Comparison of ENCODE assay signal across 8 mouse cellular contexts in the genomic region with DNA sequence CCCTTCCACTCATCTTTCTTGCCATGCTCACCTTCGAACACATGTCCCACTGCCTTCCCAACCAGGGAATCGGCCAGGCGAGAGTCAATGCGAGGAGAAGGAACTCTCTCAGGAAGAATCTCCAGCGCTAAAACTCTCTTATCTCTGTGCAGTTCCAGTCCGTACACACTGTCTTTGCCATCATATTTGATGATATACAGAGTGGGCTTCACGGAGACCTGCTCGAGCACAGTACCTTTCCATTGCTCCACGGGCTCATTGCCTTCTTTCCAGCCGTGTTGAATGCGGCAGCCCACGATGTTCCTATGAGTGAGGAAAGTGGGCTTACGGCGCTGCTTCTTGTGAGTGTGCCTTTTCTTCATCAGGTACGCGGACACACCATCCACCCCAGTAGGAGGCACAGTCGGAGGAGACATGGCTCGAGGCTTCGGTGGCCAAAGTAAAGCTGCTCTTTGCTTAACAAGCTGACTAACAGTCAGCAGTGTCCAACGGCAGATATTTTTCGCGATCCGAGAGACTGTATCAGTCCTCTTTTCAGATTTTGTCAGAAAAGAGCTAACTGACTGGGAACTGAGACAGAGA. TPM values are rescaled to one million over a fixed set of nuclear protein-coding genes. Genes with fewer than 3 reads are reported as not detected.
A peak's percentile ranks its signal among the peaks of the same experiment; 100 is the strongest.
DNase-seq lines count a peak whose midpoint lies in the region; ATAC-seq and TF ChIP-seq lines count a peak whose summit lies in the region.

No protein-coding gene starts in this region.

- peak overlapping the region; percentile 67 for H3K9ac ChIP-seq in heart, postnatal 0 days (replicated peaks; ENCODE audit: low read depth, low read length)
- peak overlapping the region; percentile 73 for H3K9ac ChIP-seq in limb, embryonic 14.5 days (ENCODE audit: low read depth, low read length, severe bottlenecking)
- peak overlapping the region; percentile 66 for H3K9ac ChIP-seq in neural tube, embryonic 13.5 days

- H3K27me3 ChIP-seq in heart, postnatal 0 days (ENCODE audit: control insufficient read depth, insufficient read depth, low read length) = no peaks in the 10 kb centered on the region
- H3K27me3 ChIP-seq in limb, embryonic 14.5 days (ENCODE audit: control insufficient read depth, insufficient read depth, low read length) = no peaks in the 10 kb centered on the region
- no peaks in the 10 kb centered on the region; the same call in 1 of the 2 replicates for H3K27me3 ChIP-seq in neural tube, embryonic 13.5 days

- H3K4me2 ChIP-seq in heart, postnatal 0 days (ENCODE audit: low read depth, low read length) = peak overlapping the region; percentile 59
- peak overlapping the region; percentile 53 for H3K4me2 ChIP-seq in limb, embryonic 14.5 days (replicated peaks; ENCODE audit: low read depth, low read length, severe bottlenecking)
- H3K4me2 ChIP-seq in neural tube, embryonic 13.5 days = peak overlapping the region; percentile 66

- 22% methylated on average over 23 of the region's 23 CpGs for WGBS in heart, postnatal 0 days
- whole genome bisulfite sequencing in limb, embryonic 14.5 days = 18% methylated on average over 23 of the region's 23 CpGs
- WGBS in neural tube, embryonic 13.5 days = 17% methylated on average over 23 of the region's 23 CpGs

- intact Hi-C loops in gastrocnemius, adult 2 months (cut with DNase I) = loop anchor here (10.0 kb wide), 1 partner anchor 149 kb away; no protein-coding TSS in a partner anchor

- no peaks in the 10 kb centered on the region for H3K36me3 ChIP-seq in heart, postnatal 0 days (replicated peaks; ENCODE audit: control insufficient read depth, insufficient read depth, low read length)
- no peaks in the 10 kb centered on the region for H3K36me3 ChIP-seq in limb, embryonic 14.5 days (ENCODE audit: control insufficient read depth, insufficient read depth, low read length)
- H3K36me3 ChIP-seq in neural tube, embryonic 13.5 days = no peaks in the 10 kb centered on the region

- TF ChIP-seq EP300 in heart, postnatal 0 days (IDR thresholded peaks at IDR 0.05; ENCODE audit: low read depth) = no peak

- H3K27ac ChIP-seq in gastrocnemius, adult 2 months = peak overlapping the region; percentile 78
- H3K27ac ChIP-seq in heart, postnatal 0 days (ENCODE audit: low read depth) = peak overlapping the region; percentile 91
- H3K27ac ChIP-seq in limb, embryonic 14.5 days (replicated peaks; ENCODE audit: low read depth, low read length) = peak overlapping the region; percentile 90
- peak overlapping the region; percentile 82 for H3K27ac ChIP-seq in neural tube, embryonic 13.5 days (replicated peaks)

- H3K4me3 ChIP-seq in gastrocnemius, adult 2 months = peak overlapping the region; percentile 75
- peak overlapping the region; percentile 65 for H3K4me3 ChIP-seq in heart, postnatal 0 days (ENCODE audit: low read depth, low read length)
- peak overlapping the region; percentile 51 for H3K4me3 ChIP-seq in limb, embryonic 14.5 days (replicated peaks; ENCODE audit: low read length)
- H3K4me3 ChIP-seq in neural tube, embryonic 13.5 days = peak overlapping the region; percentile 49

- ATAC-seq in activated CD4-positive, CD25-positive, alpha-beta regulatory T cell, adult 4 months = peak; percentile 46
- peak; percentile 31; the same call in 1 of the 2 replicates for ATAC-seq in heart, postnatal 0 days (ENCODE audit: insufficient read depth, low read depth)
- ATAC-seq in limb, embryonic 14.5 days (ENCODE audit: low FRiP score, low read depth) = peak; percentile 64
- peak; percentile 74 for ATAC-seq in neural tube, embryonic 13.5 days (ENCODE audit: low read depth)

- DNase-seq in gastrocnemius, adult 2 months = no peak
- no peak for DNase-seq in gastrocnemius, postnatal 25 days
- DNase-seq in 3T3-L1 (ENCODE audit: low read depth, low spot score) = peak; percentile 33
- peak; percentile 9 for DNase-seq in heart, postnatal 0 days (ENCODE audit: low spot score)
- DNase-seq in limb, embryonic 14.5 days (ENCODE audit: low spot score) = peak; percentile 12
- no peak for DNase-seq in Muller cell, postnatal 12 days (ENCODE audit: inconsistent ontology term)

- TF ChIP-seq POLR2A in limb, embryonic 14.5 days (IDR thresholded peaks at IDR 0.05; ENCODE audit: borderline replicate concordance, extremely low read depth, insufficient read depth, insufficient read length) = no peak

- no peaks in the 10 kb centered on the region for H3K4me1 ChIP-seq in heart, postnatal 0 days (ENCODE audit: control insufficient read depth, insufficient read depth)
- H3K4me1 ChIP-seq in limb, embryonic 14.5 days (ENCODE audit: control insufficient read depth, insufficient read depth, low read length) = no peaks in the 10 kb centered on the region
- H3K4me1 ChIP-seq in neural tube, embryonic 13.5 days (replicated peaks) = 0 out of 2 replicates have a peak, but pooled peaks cover 3% of the 10 kb centered on the region

- H3K9me3 ChIP-seq in heart, postnatal 0 days (replicated peaks; ENCODE audit: control insufficient read depth, low read length) = no peaks in the 10 kb centered on the region
- H3K9me3 ChIP-seq in limb, embryonic 14.5 days (ENCODE audit: control insufficient read depth, low read length) = no peaks in the 10 kb centered on the region
- no peaks in the 10 kb centered on the region for H3K9me3 ChIP-seq in neural tube, embryonic 13.5 days

- TF ChIP-seq CTCF in gastrocnemius, adult 2 months (IDR thresholded peaks at IDR 0.05) = no peak
- TF ChIP-seq CTCF in heart, postnatal 0 days (IDR thresholded peaks at IDR 0.05; ENCODE audit: low read depth) = no peak

RNA-seq across cellular contexts. Expression of a gene that starts 0.6 kb away (rescaled TPM):
- under 1 TPM; 0.28 to 0.61 TPM for total RNA-seq in gastrocnemius, adult 2 months (2021)
- under 1 TPM; 0.67 to 0.83 TPM for total RNA-seq in gastrocnemius, postnatal 25 days (2021)
- under 1 TPM in 1 of 2 experiments, not detected in 1; 0.10 TPM for polyA plus RNA-seq in activated CD4-positive, CD25-positive, alpha-beta regulatory T cell, adult 4 months (2017; shearing (Covaris generic))
- total RNA-seq in heart, postnatal 0 days (2014; rRNA removed; ENCODE audit: low replicate concordance) = 3.1 and 9.4 TPM in 2 replicates
- polyA plus RNA-seq in heart, postnatal 0 days (2015; fragmentation: Nextera tagmentation; extraction: Ambion mirVana) = 2.3 and 2.4 TPM in 2 replicates
- polyA plus RNA-seq in limb, embryonic 14.5 days (2012; rRNA removed) = 4.4 and 5.4 TPM in 2 replicates
- 12.5 TPM in 2 replicates for polyA plus RNA-seq in limb, embryonic 14.5 days (2014; fragmentation: Nextera tagmentation; extraction: Ambion mirVana)
- polyA plus RNA-seq in neural tube, embryonic 13.5 days (2015; fragmentation: Nextera tagmentation; extraction: Ambion mirVana) = 3.2 and 4.8 TPM in 2 replicates

Comparison
In these comparisons a context has a peak if more than half of its experiments do, and no peak if none do; other contexts are left out.
1. DNase-seq: peak in 3T3-L1 (single experiment), heart, postnatal 0 days (single experiment) and limb, embryonic 14.5 days (single experiment); none in gastrocnemius, adult 2 months (single experiment), gastrocnemius, postnatal 25 days (single experiment) and Muller cell, postnatal 12 days (single experiment).
2. Peak in every context shown above with its lines, with median percentiles within 50 percentile points of each other: H3K27ac ChIP-seq, H3K4me3 ChIP-seq, ATAC-seq, H3K4me2 ChIP-seq and H3K9ac ChIP-seq.